Mouse (Mus musculus) stomach, embryonic 16.5 days (tissue): ENCODE data around the gene Zfp345. TPM values are rescaled to one million over a fixed set of nuclear protein-coding genes. Genes with fewer than 3 reads are reported as not detected.
"Not testable (repeated sequence)": the region's sequence is repeated elsewhere in the genome, so short reads cannot be mapped to it uniquely, and the experiment has no call there.

Source experiments
- ATAC-seq: fragments of 200-750 bp; cut with Nextera tagmentation; 2 replicates; pipeline ENCODE4 v1.8.0; 2017; ENCODE audit warnings: moderate number of reproducible peaks, moderate TSS enrichment; ENCODE audit not compliant: insufficient read depth, low FRiP score
- H3K27ac ChIP-seq: fragments of 300-500 bp; sonication (generic); 2 replicates; pipeline ENCODE4 v1.5.1; 2014; ENCODE audit warnings: low read length
- H3K27me3 ChIP-seq: fragments of 300-500 bp; sonication (generic); 2 replicates; pipeline ENCODE4 v1.6.1; 2014; ENCODE audit warnings: low read length, control low read depth, mixed read lengths; ENCODE audit not compliant: control insufficient read depth, insufficient read depth
- H3K36me3 ChIP-seq: fragments of 300-500 bp; sonication (generic); 2 replicates; pipeline ENCODE4 v1.6.1; 2014; ENCODE audit warnings: low read length; ENCODE audit not compliant: control insufficient read depth, insufficient read depth
- H3K4me1 ChIP-seq: fragments of 300-500 bp; sonication (generic); 2 replicates; pipeline ENCODE4 v1.6.1; 2014; ENCODE audit warnings: low read length, control low read depth, mixed read lengths; ENCODE audit not compliant: control insufficient read depth, insufficient read depth
- H3K4me2 ChIP-seq: fragments of 300-500 bp; sonication (generic); 2 replicates; pipeline ENCODE4 v1.6.1; 2014; ENCODE audit warnings: low read depth, low read length, mixed read lengths
- H3K4me3 ChIP-seq: fragments of 300-500 bp; sonication (generic); replicated peaks from 2 replicates; pipeline ENCODE4 v1.5.1; 2014; ENCODE audit warnings: mild to moderate bottlenecking, low read length
- H3K9ac ChIP-seq: fragments of 300-500 bp; sonication (generic); 2 replicates; pipeline ENCODE4 v1.6.1; 2014; ENCODE audit warnings: low read length
- H3K9me3 ChIP-seq: fragments of 300-500 bp; sonication (generic); replicated peaks from 2 replicates; pipeline ENCODE4 v1.6.1; 2016; ENCODE audit warnings: low read length, control low read depth; ENCODE audit not compliant: control insufficient read depth
- WGBS: fragments of 180-500 bp; shearing (Covaris S2); extraction: QIAGEN DNeasy Blood & Tissue Kit; methylation state at CpG from one replicate; pipeline ENCODE4 v1.1.7; 2014; 5-methylcytosine and 5-hydroxymethylcytosine counted together
- polyA plus RNA-seq: library from polyadenylated mRNA; unstranded; fragments of >200 nt; fragmentation: Nextera tagmentation; extraction: Ambion mirVana; gene quantifications from 2 replicates; pipeline ENCODE4 v1.2.1, GENCODE M21; 2015

The Zfp345 gene
- polyA plus RNA-seq, result 0.06 TPM in 1 of 2 replicates, not detected in the other

DNA sequence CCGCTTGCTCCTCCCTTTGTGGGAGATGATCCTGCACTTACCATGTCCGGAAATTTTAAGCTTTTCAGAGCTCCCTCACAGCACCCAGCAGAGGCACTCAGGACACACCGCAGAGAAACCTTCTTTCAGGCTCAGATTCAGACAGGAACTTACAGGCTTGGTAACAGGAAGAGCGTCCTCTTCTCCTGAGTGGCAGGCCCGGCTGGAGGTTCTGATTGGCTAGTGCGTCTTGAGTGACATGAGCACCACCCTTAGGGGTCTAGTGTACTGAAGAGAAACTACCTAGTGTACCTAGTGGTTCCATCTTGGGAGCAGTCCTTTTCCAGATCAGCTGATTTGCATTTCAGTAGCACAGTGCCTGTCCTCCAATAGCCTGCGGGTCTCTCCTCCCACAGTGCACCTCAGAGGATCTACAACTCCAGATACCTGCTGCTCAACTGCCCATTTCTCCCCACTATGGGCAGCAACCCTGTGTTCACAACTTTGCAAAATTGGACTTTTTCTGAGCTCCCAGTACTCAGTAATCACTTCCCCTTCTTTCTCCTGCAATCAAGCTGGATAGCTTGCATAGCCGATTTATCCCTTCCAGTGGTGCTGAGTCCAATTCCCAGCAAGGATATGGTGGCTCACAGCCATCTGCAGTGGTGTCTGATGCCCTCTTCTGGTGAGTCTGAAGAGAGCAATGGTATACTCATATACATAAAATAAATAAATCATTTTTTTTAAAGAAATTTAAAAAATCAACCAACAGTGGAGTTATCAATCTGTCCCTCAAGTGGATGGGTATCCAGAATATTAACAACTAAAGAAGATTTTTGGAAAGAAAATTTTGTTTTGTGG, at the start of gene Zfp345:
TSS of gene Zfp345 (minus strand) at position 153 of the 840 bp plus-strand sequence.
- H3K4me2 ChIP-seq, H3K9ac ChIP-seq, H3K27ac ChIP-seq, H3K4me3 ChIP-seq, H3K36me3 ChIP-seq, H3K9me3 ChIP-seq, H3K4me1 ChIP-seq, ATAC-seq, H3K27me3 ChIP-seq: not testable (repeated sequence)
- 72% methylated on average over 7 of the region's 8 CpGs for WGBS

DNA sequence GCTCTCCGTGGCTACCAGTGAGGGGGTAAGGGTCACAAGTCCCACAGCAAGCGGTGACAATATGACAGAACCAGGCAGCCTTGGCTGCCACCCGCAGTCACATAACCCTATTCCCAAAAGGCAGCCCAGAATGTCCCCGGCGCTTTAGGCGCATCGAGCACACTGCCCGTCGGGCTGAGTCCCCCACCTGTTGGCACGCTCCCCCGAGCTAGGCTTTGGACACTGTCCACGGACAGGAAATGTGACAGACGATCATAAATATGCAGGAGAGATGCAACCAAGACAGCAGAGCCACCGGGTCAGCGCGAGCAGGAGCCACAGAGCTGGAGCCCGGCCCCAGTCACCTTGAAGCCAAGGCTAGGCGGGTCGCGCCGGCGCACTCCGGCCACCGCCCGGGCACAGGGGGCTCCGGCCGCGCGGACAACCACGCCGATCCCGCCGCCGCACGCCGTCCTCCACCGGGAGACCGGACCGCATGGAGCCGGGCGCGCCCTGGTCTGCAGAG, 40.9 kb upstream of the Zfp345 start:
- no peak overlapping the region for H3K27ac ChIP-seq
- no peaks in the 10 kb centered on the region for H3K9me3 ChIP-seq
- H3K4me1 ChIP-seq, result no peaks in the 10 kb centered on the region
- H3K27me3 ChIP-seq, result peaks cover 7% of the 10 kb centered on the region
- H3K4me2 ChIP-seq, result peak overlapping the region; percentile 65
- WGBS, result 2% methylated on average over 42 of the region's 42 CpGs
- no peaks in the 10 kb centered on the region for H3K36me3 ChIP-seq
- peak overlapping the region; percentile 44 for H3K4me3 ChIP-seq
- ATAC-seq, result no peak
- H3K9ac ChIP-seq, result peak overlapping the region; percentile 52; the same call in 1 of the 2 replicates

DNA sequence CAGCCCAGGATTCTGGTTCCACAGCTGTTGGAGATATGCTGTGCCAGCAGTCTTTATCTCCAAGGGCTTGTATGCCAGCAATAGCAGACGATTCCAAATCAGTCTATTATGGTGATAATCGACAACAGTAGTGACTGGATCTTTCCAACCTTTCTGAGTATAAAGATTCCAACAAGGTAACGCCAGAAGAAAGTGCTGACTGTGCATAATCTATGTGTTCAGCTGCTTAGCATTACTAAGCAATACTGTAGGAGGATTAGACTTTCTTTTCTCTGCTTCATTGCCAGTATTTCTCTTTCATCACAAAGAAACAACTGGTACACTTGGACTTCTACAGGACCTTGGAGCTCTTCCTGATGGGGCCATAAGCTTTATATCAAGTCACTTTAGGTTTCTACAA, 27.9 kb upstream of the Zfp345 start:
- no peak overlapping the region for H3K4me2 ChIP-seq
- no peaks in the 10 kb centered on the region for H3K27me3 ChIP-seq
- H3K4me3 ChIP-seq, result no peak overlapping the region
- no peak overlapping the region for H3K9ac ChIP-seq
- H3K27ac ChIP-seq, result no peak overlapping the region
- H3K36me3 ChIP-seq, result no peaks in the 10 kb centered on the region
- H3K4me1 ChIP-seq, result no peaks in the 10 kb centered on the region
- ATAC-seq, result no peak
- WGBS, result 80% methylated on average over 3 of the region's 3 CpGs
- no peaks in the 10 kb centered on the region for H3K9me3 ChIP-seq

DNA sequence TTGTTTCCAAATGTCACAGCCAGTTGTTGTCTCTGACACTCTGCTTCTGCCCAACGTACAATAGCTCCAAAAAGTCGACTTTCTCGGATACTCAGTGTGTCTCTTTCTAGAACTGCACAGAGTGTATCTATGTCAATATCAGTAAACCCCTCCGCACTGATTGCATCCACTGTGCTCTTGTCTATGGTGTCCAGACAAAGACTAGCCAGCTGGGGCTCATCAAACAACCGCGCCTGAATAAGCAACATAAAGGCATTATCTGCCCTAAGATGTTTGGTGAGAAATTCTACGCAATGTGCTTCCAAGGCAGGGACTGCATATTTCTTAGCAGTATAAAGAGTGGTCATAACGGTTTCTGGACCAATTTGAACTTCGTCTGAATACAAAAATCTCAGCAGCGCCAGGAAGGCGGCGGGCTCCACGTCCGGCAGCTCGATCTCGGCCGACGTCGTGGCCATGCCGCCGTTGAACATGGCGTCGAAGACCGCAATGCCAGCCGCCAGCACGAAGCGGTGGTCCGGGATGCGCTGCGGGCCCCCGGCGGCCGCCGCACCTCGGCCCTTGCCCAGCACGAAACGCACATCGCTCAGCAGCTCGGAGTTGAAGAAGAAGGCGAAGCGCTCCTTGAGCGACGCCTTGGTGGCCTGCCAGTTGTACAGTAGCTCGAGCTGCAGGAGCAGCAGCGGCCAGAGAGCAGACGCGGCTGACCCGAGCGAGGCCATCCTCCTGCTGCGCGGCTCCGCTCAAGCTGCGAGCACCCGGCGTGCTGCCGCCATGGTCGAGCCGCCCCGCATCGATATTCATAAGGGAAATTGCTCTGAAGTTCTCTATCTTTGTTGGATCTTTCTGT, 15.5 kb upstream of the Zfp345 start:
- H3K9me3 ChIP-seq, H3K9ac ChIP-seq, H3K27me3 ChIP-seq, H3K36me3 ChIP-seq, H3K4me1 ChIP-seq, ATAC-seq, H3K27ac ChIP-seq: not testable (repeated sequence)
- H3K4me2 ChIP-seq, result peak overlapping the region; percentile 51
- H3K4me3 ChIP-seq, result peak overlapping the region; percentile 31
- 40% methylated on average over 60 of the region's 60 CpGs for WGBS

DNA sequence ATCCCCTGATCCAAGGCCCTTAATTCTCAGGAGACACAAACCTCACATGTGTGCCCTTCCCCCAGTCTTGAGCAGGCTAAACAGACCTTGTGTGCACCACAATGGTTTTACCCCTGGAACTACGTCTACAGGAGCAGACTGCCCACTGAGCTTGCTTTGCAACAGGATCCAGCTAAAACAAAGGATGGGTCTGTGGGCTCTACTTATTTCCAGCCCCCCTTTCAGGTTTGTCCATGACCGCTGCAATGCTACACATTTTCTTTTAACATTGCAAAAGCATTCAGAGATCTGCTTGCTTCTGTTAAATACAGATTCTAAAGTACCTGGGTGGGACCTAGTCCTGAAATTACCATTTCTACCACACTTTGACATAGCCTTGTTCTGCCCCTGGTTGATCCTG, 8.1 kb upstream of the Zfp345 start:
- WGBS, result 75% methylated on average over 2 of the region's 2 CpGs

DNA sequence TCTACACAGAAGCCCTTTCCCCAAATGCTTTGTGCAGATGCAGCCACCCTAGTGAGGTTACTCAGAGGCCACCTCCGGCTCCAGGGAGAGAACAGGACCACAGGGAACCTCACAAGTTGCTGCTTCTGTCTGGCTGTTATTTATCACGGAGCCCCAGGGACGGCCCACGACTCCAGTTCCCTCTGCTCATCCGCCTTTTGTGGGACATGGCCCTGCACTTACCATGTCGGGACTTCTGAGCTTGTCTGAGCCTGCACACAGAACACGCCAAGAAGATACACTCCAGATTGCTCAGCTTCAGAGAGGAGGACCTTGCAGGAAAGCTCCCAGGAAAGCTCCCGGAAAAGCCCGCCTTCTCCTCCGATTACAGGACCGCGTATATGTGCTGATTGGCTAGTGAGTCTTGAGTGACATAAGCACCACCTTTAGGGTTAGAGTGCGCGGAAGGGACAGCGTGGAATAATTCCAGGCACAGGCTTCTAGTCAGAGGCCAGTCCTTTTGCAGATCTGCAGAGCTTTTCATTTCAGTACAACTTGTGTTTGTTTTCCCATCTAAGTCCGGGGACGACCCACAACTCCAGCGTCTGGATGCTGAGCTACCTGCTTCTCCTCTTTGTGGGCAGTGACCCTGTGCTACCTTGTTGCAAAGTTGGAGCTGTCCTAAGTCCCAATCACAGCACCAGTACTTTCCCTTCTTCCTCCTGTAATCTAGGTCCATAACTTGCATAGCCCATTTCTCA, 33.5 kb downstream of the Zfp345 start, which contains the start of gene Zfp442:
TSS of gene Zfp442 (minus strand) at position 307 of the 740 bp plus-strand sequence.
- Histone ChIP-seq H3K9ac (peak within 1 kb of the TSS; percentile 64), H3K27ac (peak within 1 kb of the TSS; percentile 76), H3K4me2 (peak within 1 kb of the TSS; percentile 51), H3K4me3 (peak within 1 kb of the TSS; percentile 48)
- under 1% methylated on average over 18 of the region's 18 CpGs for WGBS
- not testable (repeated sequence) for H3K27me3 ChIP-seq, H3K9me3 ChIP-seq, H3K4me1 ChIP-seq, H3K36me3 ChIP-seq
- ATAC-seq, result peak; percentile 99

More for the DNA sequence above, 8.1 kb upstream of the Zfp345 start:
- Histone ChIP-seq H3K27ac (no peak overlapping the region), H3K36me3 (no peaks in the 10 kb centered on the region), H3K4me2 (no peak overlapping the region), H3K4me1 (no peaks in the 10 kb centered on the region), H3K27me3 (no peaks in the 10 kb centered on the region), H3K9me3 (0 out of 2 replicates have a peak, but pooled peaks cover 3% of the 10 kb centered on the region), H3K9ac (no peak overlapping the region), H3K4me3 (no peak overlapping the region)
- ATAC-seq, result no peak

DNA sequence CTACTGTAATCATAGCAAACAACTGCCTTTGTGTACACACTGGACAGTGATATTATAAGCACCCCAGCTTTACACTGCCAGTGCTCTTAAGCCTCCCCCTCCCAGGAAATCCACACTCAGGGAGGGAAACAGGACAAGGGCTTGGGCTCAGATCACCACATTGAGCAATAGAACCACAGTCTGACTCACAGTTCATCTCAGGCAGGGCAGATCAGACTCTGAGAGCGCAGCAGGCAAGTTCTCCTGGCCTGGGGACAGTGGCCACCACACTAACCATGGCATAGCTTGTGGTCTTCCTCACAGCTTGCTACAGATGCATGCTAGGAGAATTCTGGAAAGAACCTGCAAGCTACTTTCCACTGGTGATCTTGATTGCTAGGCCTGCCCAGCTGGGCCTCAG, 45.8 kb downstream of the Zfp345 start:
- H3K9me3 ChIP-seq, H3K36me3 ChIP-seq, H3K4me3 ChIP-seq, H3K27me3 ChIP-seq, ATAC-seq, H3K27ac ChIP-seq, H3K4me1 ChIP-seq, H3K9ac ChIP-seq, H3K4me2 ChIP-seq: not testable (repeated sequence)
- WGBS, result 79% methylated on average over 1 of the region's 1 CpGs
